Mouse (Mus musculus) limb, embryonic 14.5 days (tissue): ENCODE results near the gene Tmed9. TPM values are rescaled to one million over a fixed set of nuclear protein-coding genes. Genes with fewer than 3 reads are reported as not detected.
"Not testable (repeated sequence)": the region's sequence is repeated elsewhere in the genome, so short reads cannot be mapped to it uniquely, and the experiment has no call there.

Experiments used
- ATAC-seq: fragments of 200-750 bp; cut with Nextera tagmentation; 2 replicates; pipeline ENCODE4 v1.8.0; 2017; ENCODE audit warnings: low read depth, moderate number of reproducible peaks, moderate TSS enrichment; ENCODE audit not compliant: low FRiP score
- DNase-seq: peaks from one replicate; pipeline ENCODE4 v3.0.0-alpha.2; 2015; ENCODE audit warnings: low spot score
- H3K27ac ChIP-seq: fragments of 300-500 bp; sonication (generic); replicated peaks from 2 replicates; pipeline ENCODE4 v1.5.1; 2014; ENCODE audit warnings: low read depth, mild to moderate bottlenecking, low read length, moderate library complexity, mixed read lengths
- H3K27me3 ChIP-seq: fragments of 300-500 bp; sonication (generic); 2 replicates; pipeline ENCODE4 v1.6.1; 2014; ENCODE audit warnings: low read length, mixed read lengths; ENCODE audit not compliant: control insufficient read depth, insufficient read depth
- H3K36me3 ChIP-seq: fragments of 300-500 bp; sonication (generic); 2 replicates; pipeline ENCODE4 v1.6.1; 2014; ENCODE audit warnings: mild to moderate bottlenecking, low read length, moderate library complexity, mixed read lengths; ENCODE audit not compliant: control insufficient read depth, insufficient read depth
- H3K4me1 ChIP-seq: fragments of 300-500 bp; sonication (generic); 2 replicates; pipeline ENCODE4 v1.6.1; 2014; ENCODE audit warnings: antibody characterized with exemption, low read length, mixed read lengths; ENCODE audit not compliant: control insufficient read depth, insufficient read depth
- H3K4me2 ChIP-seq: fragments of 300-500 bp; sonication (generic); replicated peaks from 2 replicates; pipeline ENCODE4 v1.6.1; 2014; ENCODE audit warnings: low read depth, mild to moderate bottlenecking, low read length, moderate library complexity; ENCODE audit not compliant: severe bottlenecking
- H3K4me3 ChIP-seq: fragments of 300-500 bp; sonication (generic); replicated peaks from 2 replicates; pipeline ENCODE4 v1.5.1; 2014; ENCODE audit warnings: low read length
- H3K9ac ChIP-seq: fragments of 300-500 bp; sonication (generic); 2 replicates; pipeline ENCODE4 v1.6.1; 2014; ENCODE audit warnings: mild to moderate bottlenecking, low read depth, low read length, moderate library complexity; ENCODE audit not compliant: severe bottlenecking
- H3K9me3 ChIP-seq: fragments of 300-500 bp; sonication (generic); 2 replicates; pipeline ENCODE4 v1.6.1; 2016; ENCODE audit warnings: low read length; ENCODE audit not compliant: control insufficient read depth
- POLR2A ChIP-seq: fragments of 200-500 bp; IDR thresholded peaks from 2 replicates; pipeline ENCODE4 v1.8.0; 2012; ENCODE audit warnings: inconsistent platforms, mild to moderate bottlenecking, moderate library complexity, borderline replicate concordance; ENCODE audit not compliant: insufficient read depth, insufficient read length; ENCODE audit errors: extremely low read depth
- WGBS: fragments of 180-500 bp; shearing (Covaris S2); extraction: QIAGEN DNeasy Blood & Tissue Kit; methylation state at CpG from one replicate; pipeline ENCODE4 v1.1.7; 2014; 5-methylcytosine and 5-hydroxymethylcytosine counted together
- polyA plus RNA-seq, 2 experiments: library from polyadenylated mRNA; depleted of rRNA in 1 of 2; stranded (reverse) in 1 of 2; unstranded in 1 of 2; fragments of >200 nt; fragmentation: Nextera tagmentation in 1 of 2; extraction: Ambion mirVana in 1 of 2; gene quantifications; 2 replicates each; pipeline versions ENCODE4 v1.2.1 to v1.2.3; 2012 to 2014

The Tmed9 gene
- polyA plus RNA-seq, 2 experiments, result 78.6 to 228 TPM

DNA sequence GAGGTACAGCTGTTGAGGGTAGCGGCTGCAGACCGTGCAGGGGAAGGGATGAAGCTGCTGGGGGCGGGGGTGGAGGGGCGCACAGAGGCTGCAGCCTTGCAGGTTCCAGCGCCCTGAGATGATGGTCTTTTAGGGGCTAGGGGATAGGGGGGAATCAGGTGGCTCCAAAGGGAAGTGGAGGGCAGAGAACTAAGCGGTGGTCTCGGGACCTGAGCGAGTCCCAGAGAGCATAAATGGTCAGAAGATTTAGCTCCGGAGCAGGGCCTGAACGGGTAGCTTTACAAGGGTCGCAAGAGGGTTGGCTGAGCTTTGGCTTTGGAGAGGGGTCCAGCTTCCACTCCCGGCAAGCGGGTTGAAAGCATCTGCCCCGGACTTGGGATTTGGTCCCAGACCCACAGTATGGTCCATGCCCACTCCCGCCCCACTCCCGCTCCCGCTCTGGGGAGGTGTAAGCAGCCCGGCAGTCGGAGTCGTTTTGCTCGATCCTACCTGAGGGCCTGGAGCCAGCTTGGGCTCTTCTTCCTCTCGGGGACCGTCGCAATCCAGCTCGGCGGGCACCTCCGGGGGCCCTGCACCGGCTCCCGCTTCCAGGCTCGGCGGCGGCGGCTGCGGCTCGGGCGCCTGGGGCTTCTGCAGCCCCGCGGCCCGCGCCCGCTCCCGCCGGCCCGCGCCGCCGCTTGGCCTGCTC is 3.1 kb upstream of the Tmed9 start:
- DNase-seq (peak; percentile 16), ATAC-seq (peak; percentile 64)
- Histone ChIP-seq H3K4me1 (peaks cover 14% of the 10 kb centered on the region), H3K9me3 (no peaks in the 10 kb centered on the region), H3K27me3 (no peaks in the 10 kb centered on the region), H3K9ac (peak overlapping the region; percentile 92), H3K36me3 (peaks cover 26% of the 10 kb centered on the region), H3K4me2 (peak overlapping the region; percentile 92), H3K27ac (peak overlapping the region; percentile 94), H3K4me3 (peak overlapping the region; percentile 92)
- TF ChIP-seq POLR2A, result no peak
- WGBS, result 1% methylated on average over 27 of the region's 47 CpGs

DNA sequence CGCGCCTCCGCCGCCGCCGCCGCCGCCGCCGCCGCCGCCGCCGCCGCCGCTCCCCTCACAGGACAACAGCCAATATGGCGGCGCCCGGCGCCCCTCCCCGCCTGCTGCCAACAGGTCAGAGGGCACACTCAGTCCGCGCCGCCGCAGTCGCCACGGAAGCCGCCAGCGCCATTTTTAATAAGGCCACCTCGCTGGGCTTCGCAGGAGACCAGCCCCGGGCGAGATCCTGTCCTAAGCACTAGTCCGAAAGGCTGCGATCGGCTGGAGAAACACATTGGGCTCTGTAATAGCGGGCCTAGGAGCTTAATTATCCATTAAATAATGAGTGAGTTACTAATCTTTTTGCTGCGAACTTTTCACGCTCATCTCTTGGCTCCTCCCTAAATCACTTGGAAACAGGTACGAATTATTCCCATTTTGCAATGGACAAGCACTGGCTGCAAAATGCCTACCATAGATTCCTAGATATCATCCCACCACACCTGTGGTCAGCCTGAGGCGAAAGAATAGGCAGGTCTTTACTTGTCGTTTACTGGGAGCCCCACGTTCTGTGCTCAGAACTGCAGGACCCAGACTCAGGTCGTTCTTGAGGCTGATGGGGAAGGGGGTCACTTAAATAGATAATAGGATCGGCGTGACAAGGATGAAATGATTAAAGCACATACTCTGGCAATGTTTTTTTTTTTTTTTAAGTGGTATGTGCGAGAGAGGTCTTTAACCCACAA is 2.3 kb upstream of the Tmed9 start, which contains the start of gene Fam193b:
Fam193b (minus strand) TSS at position 94 of the 725 bp plus-strand sequence.
- DNase-seq (peak; percentile 92), ATAC-seq (peak; percentile 92)
- Histone ChIP-seq H3K9ac (peak within 1 kb of the TSS; percentile 92), H3K9me3 (no peaks in the 10 kb centered on the region), H3K27me3 (no peaks in the 10 kb centered on the region), H3K4me1 (peaks cover 14% of the 10 kb centered on the region), H3K4me2 (peak within 1 kb of the TSS; percentile 92), H3K4me3 (peak within 1 kb of the TSS; percentile 92), H3K27ac (peak within 1 kb of the TSS; percentile 94), H3K36me3 (peaks cover 24% of the 10 kb centered on the region)
- 4% methylated on average over 26 of the region's 47 CpGs for WGBS
- no peak for TF ChIP-seq POLR2A

DNA sequence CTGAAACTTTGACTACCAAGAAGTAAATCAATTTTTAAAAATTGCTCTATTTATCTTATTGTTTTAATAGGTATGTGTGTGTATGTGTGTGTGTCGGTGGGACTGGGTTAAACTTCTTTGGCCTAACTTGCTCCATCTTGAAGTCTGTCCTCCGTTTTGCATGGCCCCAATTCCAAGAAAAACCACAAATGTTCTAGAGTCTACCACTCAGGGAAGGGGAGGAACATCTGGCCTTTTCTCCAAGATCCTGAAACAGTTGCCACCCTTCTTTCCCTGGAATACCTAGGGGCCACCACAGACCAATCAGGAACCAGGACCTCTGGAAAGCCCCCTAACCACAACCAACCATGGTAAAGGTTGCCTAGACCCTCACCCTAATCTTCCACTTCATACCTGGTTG is 1.6 kb upstream of the Tmed9 start:
- no peak for TF ChIP-seq POLR2A
- Histone ChIP-seq H3K4me3 (no peak overlapping the region), H3K9ac (no peak overlapping the region), H3K27ac (no peak overlapping the region), H3K9me3 (no peaks in the 10 kb centered on the region), H3K36me3 (peaks cover 20% of the 10 kb centered on the region), H3K4me2 (peak overlapping the region; percentile 92; the same call in 1 of the 2 replicates), H3K27me3 (no peaks in the 10 kb centered on the region), H3K4me1 (peaks cover 14% of the 10 kb centered on the region)
- DNase-seq (no peak), ATAC-seq (no peak)
- WGBS, result 75% methylated on average over 2 of the region's 2 CpGs

DNA sequence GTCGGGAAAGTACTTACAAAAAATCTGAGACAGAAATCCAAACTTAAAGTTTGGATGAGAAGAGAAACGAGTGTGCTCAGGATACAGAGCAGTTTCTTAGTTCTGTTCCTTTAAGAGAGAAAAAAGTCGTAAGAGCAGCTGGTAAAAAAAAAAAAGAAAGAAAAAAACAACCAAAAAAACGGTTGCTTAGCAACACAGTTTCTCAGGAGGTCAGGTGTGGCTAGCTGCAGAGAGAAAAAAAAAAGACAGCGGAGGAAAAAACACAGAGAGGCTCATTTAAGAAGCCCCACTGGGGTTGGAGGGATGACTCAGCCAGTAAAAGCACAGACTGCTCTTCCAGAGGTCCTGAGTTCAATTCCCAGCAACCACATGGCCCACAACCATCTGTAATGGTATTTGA is 789 bp downstream of the Tmed9 start:
- no peak for TF ChIP-seq POLR2A
- ATAC-seq (no peak), DNase-seq (no peak)
- 69% methylated on average over 5 of the region's 5 CpGs for WGBS
- Histone ChIP-seq H3K9me3 (no peaks in the 10 kb centered on the region; the same call in 1 of the 2 replicates), H3K4me1 (peaks cover 10% of the 10 kb centered on the region), H3K9ac (no peak overlapping the region), H3K4me3 (no peak overlapping the region), H3K4me2 (no peak overlapping the region), H3K27ac (no peak overlapping the region), H3K27me3 (no peaks in the 10 kb centered on the region), H3K36me3 (peaks cover 1% of the 10 kb centered on the region; the same call in 1 of the 2 replicates)

DNA sequence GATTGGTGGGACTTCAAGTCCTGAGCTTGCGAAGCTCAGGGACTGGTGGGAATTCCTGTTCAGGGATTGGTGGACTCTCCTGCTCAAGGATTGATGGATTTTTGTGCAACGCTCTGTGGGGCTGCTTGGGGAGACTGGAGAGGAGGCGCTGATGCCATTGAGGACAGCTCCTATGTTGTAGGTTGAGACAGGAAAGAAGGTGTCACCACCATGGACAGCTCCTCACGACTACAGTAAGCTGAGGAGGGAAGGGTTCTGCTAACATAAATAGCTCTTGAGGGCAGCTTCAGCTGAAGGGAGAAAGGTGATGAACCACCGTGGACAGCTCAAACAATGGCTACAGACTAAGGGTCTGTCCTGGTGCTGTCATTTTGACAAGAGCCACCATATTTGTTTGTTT is 2.4 kb downstream of the Tmed9 start:
- DNase-seq (no peak), ATAC-seq (no peak)
- Histone ChIP-seq H3K9me3 (no peaks in the 10 kb centered on the region; the same call in 1 of the 2 replicates), H3K36me3 (no peaks in the 10 kb centered on the region), H3K27ac (no peak overlapping the region), H3K9ac (no peak overlapping the region), H3K4me1 (peaks cover 4% of the 10 kb centered on the region; the same call in 1 of the 2 replicates), H3K27me3 (no peaks in the 10 kb centered on the region), H3K4me2 (no peak overlapping the region), H3K4me3 (no peak overlapping the region)
- no peak for TF ChIP-seq POLR2A
- whole genome bisulfite sequencing, result 57% methylated on average over 5 of the region's 5 CpGs

DNA sequence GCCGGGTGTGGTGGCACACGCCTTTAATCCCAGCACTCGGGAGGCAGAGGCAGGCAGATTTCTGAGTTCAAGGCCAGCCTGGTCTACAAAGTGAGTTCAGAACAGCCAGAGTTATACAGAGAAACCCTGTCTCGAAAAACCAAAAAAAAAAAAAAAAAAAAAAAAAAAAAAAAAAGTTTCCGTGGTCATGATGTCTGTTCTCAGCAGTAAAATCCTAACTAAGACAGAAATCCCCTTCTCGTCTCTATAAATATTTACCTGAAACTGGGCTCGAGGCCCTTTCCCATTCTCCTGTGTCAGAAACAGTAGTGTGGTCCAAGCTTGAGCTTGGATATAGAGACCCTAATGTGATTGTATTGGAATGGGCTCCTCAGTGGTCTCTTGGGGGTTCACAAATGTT is 3.3 kb downstream of the Tmed9 start:
- WGBS, result 87% methylated on average over 7 of the region's 7 CpGs
- not testable (repeated sequence) for H3K27me3 ChIP-seq, H3K4me2 ChIP-seq, H3K36me3 ChIP-seq, H3K4me1 ChIP-seq, H3K4me3 ChIP-seq, ATAC-seq, H3K9ac ChIP-seq, H3K9me3 ChIP-seq, H3K27ac ChIP-seq, DNase-seq
